Mouse (Mus musculus) lung, adult 18-20 months (tissue): ENCODE measurements around the gene Lysmd2.
"Not testable (repeated sequence)": the region's sequence is repeated elsewhere in the genome, so short reads cannot be mapped to it uniquely, and the experiment has no call there.

Experiments
- DNase-seq, 2 experiments: peaks; one replicate each; pipeline ENCODE4 v3.0.0; 2022; ENCODE audit warnings: mixed read lengths in 2 of 2

The Lysmd2 gene

DNA sequence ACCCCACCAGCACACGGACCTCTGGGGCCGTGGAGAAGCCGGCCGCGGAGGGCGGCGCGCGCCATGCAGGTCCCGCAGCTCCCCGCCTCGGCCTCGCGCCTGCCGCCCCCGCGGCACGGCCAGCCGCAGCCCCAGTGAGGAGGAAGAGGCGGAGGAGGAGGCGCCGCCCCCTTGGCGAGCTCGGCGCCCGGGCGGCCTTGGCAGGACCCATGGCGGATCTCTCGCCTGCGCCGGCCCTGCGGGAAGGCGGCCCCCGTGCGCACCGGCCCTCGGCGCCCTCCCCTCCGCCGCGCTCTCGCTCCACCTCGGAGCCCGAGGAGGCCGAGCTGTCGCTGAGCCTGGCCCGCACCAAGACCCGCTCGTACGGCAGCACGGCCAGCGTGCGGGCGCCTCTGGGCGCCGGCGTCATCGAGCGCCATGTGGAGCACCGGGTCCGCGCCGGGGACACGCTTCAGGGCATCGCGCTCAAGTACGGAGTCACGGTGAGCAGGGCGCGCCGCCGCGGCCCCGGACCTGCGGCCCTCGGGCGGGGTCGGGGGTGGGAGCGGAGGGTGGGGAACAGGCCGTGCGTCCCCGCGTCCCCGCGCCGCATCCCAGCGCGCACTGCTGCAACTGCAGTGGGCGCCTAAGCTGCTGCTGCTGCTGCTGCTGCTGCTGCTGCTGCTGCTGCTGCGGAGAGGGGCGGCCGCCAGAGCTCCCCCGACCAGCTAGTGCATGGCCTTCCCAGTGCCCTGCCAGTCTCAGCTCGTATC, at the start of gene Lysmd2:
Gene Lysmd2, plus strand, starts transcription at position 186 of the 752 bp plus-strand sequence.
- peak; percentile 66 to 70 for DNase-seq

DNA sequence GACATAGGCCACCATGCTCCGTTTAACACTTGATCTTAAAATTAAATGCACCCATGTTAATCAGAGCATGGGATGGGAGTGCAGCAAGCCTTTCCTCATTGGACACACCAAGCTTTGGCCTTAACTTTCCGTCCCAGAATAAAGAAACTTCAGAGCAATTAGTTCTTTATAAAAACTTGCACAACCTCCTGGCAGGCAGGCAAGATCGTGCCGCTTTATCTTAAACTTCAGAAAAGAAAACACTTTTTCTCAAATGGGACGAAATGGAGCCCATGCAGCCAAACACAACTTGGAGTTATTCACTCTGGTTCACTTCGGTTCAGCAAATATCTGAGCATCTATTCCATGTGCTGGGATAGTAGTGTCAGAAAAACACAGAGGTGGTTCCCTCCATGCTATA, 46.2 kb upstream of the Lysmd2 start:
- DNase-seq: no peak

DNA sequence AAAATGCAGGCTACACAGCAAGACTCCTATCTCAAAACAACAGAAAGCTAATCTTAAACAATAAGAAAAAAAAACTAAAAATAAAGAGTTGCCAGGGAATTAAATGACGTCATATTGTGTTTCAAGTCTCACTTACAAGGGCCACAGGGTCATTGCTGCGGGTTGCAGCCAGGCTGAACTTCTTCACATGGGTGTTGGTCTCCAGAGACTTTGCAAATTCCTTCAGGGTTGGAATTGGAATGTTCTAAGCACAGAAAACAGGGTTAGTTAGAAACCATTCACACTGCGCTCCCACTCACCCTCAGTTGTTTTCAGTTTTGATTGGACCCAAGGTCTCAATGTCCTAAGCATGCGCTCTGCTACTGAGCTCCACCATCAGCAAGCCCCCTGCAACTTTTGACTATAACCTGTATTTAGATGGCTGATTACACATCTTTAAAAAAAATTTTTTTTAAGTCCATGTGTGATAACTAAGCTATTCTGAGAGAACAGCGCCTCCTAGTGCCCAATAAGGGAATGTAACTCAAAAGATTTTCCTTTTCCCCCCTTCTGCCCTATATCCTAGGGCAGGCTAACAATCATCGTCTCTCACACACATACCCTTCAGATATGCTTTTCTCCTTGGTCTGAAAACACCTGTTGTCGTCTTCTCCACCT, 43.7 kb upstream of the Lysmd2 start:
- peak; percentile 15 to 35 for DNase-seq

DNA sequence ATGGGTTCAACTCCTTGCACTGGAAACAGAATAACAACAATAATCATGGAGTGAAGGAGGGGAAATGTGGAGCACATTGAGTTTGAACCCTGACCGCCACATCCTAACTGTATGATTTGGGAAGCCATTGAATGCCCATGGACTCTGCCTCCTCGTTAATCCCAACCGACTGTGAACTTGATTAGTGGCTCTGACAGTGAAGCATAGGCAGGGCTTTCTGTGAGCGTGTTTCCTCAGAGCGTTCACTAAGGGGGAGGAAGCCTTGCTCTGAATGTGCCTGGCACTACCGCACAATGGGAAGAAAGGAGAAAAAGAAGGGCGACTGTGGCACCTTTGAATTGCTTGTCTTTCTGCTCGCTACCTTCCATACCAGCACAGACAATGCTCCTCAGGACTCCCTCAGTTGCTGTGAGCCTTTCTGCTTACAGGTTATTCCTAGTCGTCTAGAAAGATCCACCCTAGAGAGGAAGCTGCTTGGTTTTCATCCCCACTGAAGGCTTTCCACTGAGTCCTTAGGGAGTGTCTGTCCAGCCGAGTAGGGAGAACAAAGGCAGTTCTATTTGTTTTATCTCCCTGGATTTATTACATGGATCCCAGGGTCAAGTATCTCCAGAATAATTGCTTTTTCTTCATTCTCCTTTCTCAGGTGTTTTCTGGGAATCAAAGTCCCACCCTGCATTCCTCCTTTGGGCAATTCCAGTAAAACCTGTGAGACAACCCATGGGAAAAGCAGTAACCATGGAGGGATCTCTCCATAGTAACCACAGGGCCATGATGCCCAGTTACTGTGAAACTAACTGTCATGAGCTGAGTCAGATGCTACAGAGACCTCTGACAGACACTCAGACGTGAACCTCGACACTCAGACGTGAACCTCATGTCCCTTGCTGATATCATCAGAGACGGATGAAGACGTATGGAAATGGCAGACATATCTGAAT, 35.4 kb upstream of the Lysmd2 start:
- no peak for DNase-seq

DNA sequence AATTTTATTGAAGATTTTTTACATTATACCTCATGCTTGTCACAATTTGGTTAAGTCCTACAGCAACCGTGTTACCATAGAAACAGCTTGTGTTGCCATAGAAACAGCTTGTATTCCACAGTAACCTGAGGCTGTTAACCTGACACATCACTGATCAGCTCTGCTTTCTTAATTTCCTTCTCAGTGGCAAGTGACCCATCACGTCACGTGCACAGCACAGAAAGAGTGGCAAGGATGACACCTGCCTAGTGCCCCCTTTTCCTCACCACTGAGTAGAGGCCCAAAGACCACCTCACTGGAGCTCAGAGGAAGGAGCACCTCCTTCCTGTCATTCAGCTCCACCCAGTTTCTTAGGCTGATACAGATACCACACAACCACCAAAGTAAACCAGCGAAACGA, 32.1 kb upstream of the Lysmd2 start:
- DNase-seq: no peak

DNA sequence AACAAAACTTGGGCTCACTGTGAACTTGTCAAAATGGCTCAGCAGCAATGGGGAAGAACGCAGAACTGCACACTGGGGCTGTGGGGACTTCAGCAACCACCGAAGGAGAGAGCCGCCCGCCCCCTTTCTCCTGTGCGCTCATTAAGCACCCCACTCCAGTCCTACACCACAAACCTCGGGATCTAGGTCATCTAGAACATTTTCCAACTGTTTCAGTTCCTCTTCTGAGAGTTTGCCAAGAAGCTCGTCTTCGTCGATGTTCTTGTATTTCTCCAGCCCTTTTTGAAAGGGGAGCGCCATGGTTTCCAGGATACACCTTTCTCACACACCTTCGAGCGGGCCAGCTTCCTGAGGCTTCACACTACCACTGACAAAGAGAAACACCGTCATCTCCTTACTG, 28.5 kb upstream of the Lysmd2 start:
- DNase-seq: no peak

DNA sequence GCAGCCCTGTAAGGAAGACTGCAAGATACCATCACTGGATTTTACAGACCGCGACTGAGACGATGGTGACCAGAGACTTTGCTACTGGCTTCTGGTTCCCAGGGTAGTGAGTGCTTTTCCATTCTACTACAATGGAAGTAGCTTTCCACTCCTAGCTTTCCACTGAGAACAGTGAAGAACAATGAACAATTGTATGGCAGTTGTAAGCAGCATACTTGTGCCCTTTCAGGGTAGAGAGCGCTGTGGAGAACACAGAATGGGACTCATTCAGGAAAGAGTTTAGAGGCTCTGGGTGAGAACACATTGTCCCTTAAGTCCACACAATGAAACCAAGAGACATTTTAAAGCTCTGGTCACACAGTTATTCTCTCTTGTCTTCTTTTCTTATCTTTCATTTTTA, 27.9 kb upstream of the Lysmd2 start:
- no peak for DNase-seq

DNA sequence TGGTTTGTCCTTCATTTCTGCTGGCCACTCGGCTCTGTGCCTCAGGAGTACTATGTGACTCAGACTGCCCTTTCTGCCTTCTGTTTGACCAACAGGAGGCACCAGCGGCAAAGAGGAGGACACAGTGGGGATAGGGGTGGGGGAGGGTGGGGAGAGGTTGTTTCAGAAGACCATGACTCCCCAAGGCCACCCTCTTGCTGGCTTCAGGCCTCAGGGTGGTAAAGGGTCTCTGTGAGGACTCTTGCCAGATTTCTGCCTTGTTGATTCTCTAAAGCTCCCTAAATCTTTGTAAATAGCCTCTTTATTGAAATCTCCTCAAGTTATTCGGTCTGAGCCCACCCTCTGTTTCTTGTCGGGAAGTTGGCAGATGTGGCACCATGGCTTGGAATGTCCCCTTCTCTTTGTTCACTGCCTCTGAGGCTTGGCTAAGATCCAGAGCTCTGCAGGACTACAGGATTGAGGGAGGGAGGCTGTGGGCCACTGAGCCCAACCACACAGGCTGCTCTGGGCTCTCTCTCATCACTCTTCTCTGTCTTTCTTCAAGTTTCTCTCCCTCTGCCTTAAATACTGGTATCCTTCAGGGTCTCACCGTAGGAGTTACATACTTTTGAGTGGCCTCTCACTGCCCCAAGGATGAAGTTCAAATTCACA, 26.2 kb upstream of the Lysmd2 start:
- DNase-seq: peak in 1 of 2 experiments; percentile 21

DNA sequence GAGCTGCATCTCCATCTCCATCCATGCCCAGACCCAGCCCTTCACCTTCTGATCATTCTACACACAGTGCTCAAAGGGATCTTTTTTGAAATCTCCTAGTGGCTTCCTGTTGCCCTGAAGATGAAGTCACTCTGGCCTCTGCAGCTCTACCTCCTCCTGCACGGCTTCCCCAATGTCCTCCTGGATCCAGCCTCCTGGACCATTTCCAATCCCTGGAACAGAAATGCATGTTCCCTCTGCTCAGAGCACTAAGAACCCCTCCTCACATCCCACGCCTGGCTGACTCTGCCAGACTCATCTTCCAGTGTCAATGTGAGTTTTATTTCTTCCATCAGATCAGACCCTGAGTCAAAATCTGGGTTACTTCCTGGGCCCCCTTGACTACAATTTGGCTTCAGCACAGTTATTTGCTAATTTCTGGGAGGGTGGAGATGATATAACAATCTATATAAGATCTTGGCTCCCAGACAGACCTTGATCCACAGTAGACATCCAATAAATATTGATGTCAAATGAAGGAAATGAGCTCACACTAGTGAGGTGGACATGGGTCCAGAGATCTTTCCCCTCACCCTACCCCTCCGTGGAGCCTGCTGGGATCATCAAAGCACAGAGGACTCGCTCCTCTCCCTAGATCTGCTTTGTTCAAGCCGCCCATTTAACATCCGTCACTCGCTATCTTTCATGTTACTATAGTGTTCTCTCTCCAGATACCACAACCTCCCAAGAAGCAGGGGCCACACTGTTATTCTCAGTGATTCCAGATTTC, 25.2 kb upstream of the Lysmd2 start:
- DNase-seq: peak; percentile 17 to 49

DNA sequence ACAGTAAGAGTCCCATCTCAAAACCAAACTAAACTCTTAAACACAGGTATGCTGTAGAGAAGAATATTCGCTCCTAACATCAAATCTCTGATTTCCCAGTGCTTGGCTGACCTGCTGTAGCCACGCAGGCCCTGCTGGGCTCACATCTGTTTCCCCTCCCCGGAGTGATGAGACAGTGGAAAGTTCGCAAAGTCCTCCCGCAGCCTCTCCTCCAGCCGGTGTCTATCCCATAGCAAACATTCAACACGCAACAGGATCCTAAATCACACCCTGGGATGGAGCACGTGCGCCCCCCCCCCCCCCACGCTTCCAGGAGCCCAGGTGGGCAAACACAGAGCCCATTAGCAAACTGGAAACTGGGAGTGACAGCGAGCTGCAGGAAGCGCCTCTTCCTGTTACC, 24.0 kb upstream of the Lysmd2 start:
- DNase-seq: no peak

DNA sequence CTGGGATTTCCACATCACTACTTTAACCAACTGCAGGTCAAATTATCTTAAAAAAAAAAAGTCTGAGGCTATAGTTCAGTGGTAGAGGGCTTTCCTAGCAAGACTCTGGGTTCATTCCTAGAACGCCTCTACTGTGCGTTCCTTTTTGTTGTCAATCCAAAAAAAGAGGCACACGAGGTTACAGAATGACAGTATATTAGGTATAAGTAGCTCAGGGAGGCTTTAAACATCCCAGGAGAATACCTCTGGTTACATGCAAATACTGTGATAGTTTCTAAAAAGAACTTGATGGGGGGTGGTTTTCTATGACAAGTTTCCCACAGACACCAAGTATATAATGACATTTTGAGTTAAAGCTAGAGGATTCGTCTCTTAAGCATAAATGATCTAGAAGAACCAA, 18.0 kb upstream of the Lysmd2 start:
- no peak for DNase-seq

DNA sequence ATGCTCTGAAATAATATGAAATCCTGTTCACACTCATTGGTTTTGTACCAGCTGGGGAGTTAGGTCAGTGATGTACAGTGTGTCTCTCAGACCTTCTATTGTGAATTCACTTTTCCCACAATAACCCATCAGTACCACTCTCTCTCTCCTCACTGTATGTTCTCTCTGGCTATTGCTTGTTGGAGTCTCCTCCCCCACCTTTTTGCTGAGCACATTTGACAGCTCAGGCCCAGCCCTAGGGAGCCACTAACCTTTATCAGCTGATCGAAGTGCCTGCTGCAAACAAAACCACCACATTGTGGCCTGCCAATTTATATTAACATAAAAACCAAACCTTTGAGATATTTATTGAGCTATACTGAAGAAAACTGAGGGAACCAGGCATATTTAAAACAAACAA, 16.0 kb upstream of the Lysmd2 start:
- no peak for DNase-seq

DNA sequence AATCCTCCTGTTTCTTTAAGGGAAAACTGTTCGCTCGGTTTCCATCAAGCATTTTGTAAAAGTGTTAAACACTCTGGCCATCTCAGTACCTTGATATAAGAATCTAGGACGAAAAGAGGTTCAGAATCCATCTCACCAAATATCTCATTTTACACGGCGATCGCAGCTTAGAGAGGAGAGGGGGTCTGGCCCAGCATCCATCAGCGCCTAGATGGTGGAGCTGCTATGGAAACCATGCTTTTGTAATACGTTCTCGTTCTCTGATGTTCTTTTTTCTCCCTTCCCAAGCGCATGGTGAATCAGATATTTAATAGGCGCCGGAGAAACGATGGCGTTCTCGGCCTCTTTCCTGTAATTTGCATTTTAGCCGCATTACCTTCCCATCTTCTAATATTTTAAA, 15.6 kb upstream of the Lysmd2 start:
- no peak for DNase-seq

DNA sequence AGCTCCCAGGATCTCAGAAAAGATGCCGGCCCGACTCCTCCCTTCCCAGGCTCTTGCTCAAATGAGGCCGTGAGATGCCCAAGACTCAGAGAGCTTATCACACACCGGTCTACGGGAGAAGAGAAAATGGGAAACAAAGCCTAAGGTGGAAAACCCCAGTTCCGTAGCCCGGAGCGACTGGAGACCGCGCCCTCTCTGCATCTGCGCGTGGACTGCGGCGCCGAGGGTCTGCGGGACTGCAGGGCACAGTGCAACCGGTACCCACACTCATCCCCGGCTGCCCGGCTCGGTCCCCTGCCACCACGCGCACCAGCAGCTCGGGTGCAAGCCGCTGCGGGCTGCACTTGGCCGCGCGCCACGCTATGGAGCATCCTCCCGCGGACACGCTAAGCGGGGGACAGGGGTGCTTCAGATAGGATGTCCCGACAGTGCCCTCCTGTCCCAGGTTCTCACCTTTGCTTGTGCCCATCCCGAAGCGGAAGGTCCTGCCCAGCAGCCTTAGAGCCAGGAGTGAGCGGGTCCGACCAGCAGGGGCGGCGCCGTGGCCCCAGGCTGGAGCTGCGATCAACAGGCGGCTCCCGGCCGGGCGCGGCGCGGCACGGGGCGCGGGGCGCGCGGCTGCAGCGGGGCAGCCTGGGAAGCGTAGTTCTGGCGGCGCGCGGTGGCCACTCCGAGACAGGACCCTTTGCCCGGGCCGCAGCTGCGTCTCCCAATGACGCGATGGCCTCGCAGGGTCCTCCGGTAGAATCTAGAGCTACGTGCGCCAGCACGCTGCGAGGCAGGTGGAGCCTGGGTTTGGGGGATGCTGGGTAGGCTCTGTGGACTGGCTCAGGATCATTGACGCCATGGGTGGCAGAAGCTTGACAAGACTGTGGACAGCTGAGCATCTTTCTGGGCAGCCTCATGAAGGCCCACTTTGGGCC, 14.7 kb upstream of the Lysmd2 start, which contains the start of gene Tmod2:
Gene Tmod2, minus strand, starts transcription at position 755 of the 923 bp plus-strand sequence.
- DNase-seq: peak; percentile 14 to 21

DNA sequence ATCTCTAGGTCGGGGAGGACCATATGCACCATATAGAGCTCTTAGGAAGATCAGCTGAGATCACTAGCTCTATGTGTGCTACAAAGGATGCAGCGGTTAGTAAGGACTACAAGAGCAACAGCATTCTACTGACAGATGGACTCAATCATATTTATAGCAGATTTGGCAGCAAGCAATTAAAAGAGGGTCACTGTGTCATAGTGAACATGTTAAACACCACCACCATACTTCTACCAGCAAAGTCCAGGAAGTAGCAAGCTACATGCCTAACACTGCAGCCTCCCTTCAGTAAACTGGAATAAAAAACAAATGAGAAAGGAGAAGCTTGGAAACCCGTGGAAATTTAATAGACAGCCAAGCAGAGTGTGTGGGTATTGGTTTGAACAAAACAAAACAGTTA, 9.0 kb upstream of the Lysmd2 start:
- DNase-seq: no peak

DNA sequence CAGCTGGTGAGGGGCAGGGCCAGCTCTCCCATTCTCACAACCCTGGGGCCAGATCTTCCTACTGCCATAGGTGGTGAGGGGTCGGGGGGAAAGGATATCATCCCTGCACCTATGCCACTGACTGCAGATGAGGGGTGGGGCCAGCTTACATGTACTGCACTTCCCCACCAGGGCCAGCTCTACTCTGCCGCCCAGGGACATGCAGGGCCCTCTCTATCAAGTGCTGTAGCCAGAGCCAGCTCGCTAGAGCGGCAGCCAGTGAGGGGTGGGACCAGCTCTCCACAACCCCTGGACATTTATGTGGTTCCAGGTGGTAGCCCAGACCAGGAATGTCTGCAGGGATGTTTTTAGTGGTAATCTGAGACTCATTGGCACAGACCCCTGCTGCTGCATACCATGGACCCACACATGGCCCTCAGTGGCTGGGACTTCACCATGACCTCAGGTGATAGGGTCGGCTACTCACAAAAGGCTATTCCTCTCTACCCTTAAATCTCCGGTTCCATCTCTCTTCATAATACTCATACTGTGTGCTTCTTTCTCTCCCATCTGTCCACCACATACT, 6.6 kb upstream of the Lysmd2 start:
- no peak for DNase-seq

DNA sequence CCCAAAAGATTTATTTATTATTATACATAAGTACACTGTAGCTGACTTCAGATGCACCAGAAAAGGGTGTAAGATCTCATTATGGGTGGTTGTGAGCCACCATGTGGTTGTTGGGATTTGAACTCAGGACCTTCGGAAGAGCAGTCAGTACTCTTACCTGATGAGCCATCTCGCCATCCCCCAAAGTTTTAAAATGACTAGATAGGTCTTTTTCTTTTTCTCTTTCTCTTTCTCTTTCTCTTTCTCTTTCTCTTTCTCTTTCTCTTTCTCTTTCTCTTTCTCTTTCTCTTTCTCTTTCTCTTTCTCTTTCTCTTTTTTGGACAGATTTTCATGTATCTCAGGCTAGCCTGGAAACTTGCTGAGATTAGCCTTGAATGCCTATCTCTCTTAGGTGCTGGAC, 5.8 kb upstream of the Lysmd2 start:
- DNase-seq: not testable (repeated sequence)

DNA sequence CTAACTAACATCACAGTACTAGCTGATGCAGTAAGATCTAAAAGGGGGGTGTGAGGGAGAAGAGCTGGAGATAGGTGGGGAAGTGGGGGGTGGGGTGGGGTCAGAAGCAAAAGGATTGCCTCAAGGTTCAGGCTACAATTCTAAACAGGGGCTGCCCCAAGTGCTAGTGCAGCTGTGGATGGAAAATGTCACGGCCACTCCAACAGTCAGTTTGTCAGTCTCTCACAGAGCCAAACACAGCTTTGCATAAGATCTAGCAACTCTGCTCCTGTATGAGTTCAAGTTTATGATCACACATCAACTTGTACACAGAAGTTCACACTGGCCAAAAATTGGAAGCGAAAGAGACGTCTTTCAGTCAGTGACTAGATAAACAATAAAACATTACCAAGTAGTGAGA, 4.1 kb upstream of the Lysmd2 start:
- DNase-seq: no peak

DNA sequence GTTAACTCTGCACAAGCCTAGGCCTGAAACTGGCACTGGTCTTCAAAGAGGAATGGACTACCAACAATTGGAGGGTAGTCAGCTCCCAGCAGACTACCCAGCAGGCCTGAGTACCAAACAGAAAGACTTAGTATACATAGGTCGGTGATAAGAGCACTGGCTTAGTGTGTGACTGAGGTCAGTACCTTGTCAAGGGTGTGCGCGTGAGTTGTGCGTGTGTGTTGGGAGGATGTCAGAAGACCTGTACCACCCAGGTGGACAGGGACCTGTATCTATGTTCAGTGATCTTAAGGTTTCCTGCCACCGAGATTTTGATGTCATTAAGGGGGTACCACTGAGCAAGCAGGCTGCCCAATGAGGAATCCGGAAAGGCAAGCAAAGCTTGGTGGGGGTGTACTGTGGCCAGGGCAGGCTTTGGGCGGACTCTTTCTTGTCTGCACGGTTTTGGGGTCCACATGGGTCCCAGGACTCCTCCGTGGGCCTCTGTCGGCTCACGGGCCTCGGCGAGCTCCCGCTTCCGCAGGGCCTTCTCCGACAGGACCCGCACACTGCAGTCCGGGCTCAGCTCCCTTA, 472 bp upstream of the Lysmd2 start:
- no peak for DNase-seq

DNA sequence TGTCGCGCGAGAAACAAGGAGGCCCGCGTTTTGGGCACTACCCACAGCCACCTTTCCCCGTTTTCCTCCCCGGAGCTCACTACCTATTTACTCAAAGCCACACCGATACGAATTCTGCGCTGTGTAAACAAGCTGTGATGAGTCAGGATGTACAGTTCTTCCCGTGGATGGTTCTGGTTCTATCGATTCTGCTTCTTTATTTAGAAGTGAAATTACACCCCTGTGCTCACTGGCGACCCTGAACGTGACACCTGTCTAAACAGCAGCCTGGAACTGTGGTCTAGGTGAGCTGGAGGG, 715 bp downstream of the Lysmd2 start:
- DNase-seq: no peak
